Mouse (Mus musculus): Measurements from ENCODE around the gene Slc39a13. TPM values are rescaled to one million over a fixed set of nuclear protein-coding genes. Genes with fewer than 3 reads are reported as not detected.
"Not testable (repeated sequence)": the region's sequence is repeated elsewhere in the genome, so short reads cannot be mapped to it uniquely, and the experiment has no call there.

Slc39a13 gene
- 10 to 100 TPM; 24.7 to 29.6 TPM for total RNA-seq (2021)
- long read RNA-seq, experiment 1, transcript Slc39a13-201 (10 exons, 2,469 nt): major isoform, 12 of 27 reads
- long read RNA-seq, experiment 1, partial matches to known transcripts: 2 of 27 reads
- long read RNA-seq, experiment 1, other reads (novel, unspliced or antisense): 9 of 27 reads
- long read RNA-seq, experiment 2, transcript Slc39a13-201 (10 exons, 2,469 nt): major isoform, 15 of 33 reads
- long read RNA-seq, experiment 2, transcript Slc39a13-203 (10 exons, 1,291 nt): minor isoform, 5 of 33 reads
- long read RNA-seq, experiment 2, partial matches to known transcripts: 1 of 33 reads
- long read RNA-seq, experiment 2, other reads (novel, unspliced or antisense): 12 of 33 reads

- DNase-seq (ENCODE audit: low spot score in 2 of 2): peak; percentile 98
These were observed at the start of gene Slc39a13 for GRCm38 (mm10) chr2:91070076-91070800. TSS of gene Slc39a13 (minus strand) at chr2:91070417.

DNA sequence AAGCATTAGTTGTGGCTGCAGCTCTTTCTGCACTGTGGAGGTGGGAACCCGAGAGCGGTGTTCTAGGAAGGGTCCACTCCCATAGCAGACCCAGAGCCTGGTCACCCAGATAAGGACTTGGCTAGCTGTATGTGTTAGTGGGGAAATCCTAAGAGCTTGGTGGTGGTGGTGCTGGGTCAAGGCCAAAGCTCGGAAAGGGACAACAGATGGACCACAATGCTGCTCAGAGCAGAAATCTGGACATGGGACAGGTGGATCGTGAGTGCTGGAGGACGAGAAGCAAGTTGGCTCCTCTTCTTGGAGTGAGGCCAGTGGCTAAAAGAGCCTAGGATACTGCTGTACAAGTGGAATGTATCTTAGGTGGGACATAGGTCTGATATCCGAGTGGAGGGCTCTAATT is 49.3 kb upstream of the Slc39a13 start:
- no peak for DNase-seq (ENCODE audit: low spot score in 2 of 2)

- no peak for DNase-seq (ENCODE audit: low spot score in 2 of 2)
These were observed 48.8 kb upstream of the Slc39a13 start for GRCm38 (mm10) chr2:91119061-91119460.

- DNase-seq (ENCODE audit: low spot score in 2 of 2): no peak
These were observed 48.4 kb upstream of the Slc39a13 start for GRCm38 (mm10) chr2:91118647-91119046.

GRCm38 (mm10) chr2:91117585-91118275 is 47.5 kb upstream of the Slc39a13 start, which contains the start of gene Mybpc3:
TSS of gene Mybpc3 (plus strand) at chr2:91118144.
- DNase-seq (ENCODE audit: low spot score in 2 of 2): no peak

DNA sequence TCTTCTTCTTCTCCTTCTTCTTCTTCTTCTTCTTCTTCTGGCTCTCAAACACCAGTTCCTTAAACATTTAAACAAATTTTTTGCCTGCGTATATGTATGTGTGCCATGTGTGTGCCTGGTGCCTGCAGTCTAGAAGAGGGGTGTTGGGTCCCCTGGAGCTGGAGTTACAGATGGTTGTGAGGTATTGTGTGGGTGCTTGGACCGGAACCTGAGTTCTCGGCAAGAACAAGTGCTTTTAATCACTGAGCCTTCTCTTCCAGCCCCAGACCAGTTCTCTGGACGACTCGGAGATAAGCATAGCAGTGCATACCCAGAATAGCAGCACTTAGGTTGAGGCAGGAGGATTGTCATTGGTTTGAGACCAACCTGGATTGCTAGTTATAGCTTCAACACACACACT is 46.6 kb upstream of the Slc39a13 start:
- no peak for DNase-seq (ENCODE audit: low spot score in 2 of 2)

DNA sequence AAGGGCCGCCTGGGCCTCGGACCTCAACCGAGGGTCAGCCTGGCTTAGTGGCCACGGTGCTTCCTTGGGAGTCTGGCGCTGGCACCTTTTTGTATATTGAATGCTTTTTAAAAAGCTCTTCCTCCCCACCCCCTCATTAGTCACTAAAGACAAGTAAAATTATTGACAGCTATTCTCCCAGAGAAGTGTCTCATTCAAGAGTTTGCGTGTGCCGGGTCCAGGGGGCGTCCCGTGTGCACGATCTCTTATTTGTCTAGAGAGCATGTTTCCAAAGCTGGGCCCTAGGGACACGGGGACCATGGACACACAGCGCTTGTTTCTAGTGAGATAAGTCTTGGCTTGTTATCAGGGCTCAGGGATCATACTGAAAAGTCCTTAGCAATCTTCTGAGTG is 45.4 kb upstream of the Slc39a13 start:
- no peak for DNase-seq (ENCODE audit: low spot score in 2 of 2)

DNA sequence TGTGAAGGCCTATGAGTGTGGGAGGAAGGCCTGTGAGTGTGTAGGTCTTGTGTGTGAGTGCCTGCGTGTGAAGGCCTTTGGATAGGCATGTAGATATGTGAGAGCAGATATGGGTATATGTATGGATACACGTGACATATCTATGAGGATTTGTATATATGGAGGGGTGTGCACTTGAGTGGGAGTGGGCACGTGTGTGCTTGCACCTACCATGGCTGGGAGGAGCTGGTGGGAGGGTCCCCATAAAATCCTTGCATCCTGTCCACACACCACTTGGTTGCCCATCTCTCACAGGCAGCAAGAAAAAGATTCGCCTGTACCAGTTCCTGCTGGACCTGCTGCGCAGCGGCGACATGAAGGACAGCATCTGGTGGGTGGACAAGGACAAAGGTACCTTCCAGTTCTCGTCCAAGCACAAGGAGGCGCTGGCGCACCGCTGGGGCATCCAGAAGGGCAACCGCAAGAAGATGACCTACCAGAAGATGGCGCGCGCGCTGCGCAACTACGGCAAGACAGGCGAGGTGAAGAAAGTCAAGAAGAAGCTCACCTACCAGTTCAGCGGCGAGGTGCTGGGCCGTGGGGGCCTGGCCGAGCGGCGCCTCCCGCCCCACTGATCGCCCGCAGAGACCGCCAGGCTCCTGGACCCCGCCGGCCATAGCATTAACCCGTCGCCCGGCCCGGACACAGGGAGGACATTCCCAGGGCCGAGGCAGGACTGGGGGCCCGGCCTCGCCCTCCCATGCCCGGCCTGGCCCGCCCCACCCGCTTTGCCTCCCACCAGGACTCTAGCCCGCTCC is 44.8 kb upstream of the Slc39a13 start:
- peak; percentile 87 to 92 for DNase-seq (ENCODE audit: low spot score in 2 of 2)

- no peak for DNase-seq (ENCODE audit: low spot score in 2 of 2)
These were observed 43.6 kb upstream of the Slc39a13 start for GRCm38 (mm10) chr2:91113852-91114251.

DNA sequence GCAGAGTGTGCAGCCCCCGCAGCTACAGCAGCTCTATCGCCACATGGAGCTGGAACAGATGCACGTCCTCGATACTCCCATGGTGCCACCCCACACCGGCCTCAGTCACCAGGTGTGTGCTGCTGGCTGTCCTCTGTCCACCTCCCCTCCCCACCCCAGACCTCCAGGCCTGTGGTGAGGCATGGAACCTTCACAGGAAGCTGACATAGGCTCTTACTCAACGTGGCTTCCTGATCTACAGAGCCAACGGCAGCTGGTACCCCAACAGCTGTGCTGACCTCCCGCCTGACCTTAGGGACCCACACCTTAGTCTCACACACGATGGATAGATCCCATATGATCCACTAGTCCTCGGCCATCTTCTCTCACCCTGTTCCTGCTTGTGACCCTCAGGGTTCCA is 43.1 kb upstream of the Slc39a13 start:
- DNase-seq (ENCODE audit: low spot score in 2 of 2): no peak

DNA sequence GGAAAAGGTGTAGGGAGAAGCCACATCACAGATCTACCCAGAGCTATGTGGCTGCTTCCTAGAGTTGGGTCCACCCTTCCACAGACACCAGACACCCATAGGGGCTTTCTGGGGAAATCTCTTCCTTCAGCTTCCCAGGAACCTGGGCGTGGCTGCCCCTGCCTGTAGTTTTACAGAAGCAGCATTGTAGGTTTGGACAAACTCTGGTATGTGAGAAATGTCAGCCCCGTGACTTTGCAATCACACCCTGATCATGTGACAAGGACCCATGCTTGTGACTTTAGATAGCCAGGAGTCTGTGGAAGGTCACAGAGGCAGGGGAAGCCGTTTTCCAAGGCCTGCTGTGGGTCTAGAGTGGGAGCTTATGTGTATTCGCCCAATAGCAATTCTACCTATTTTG is 42.3 kb upstream of the Slc39a13 start:
- no peak for DNase-seq (ENCODE audit: low spot score in 2 of 2)

- not testable (repeated sequence) for DNase-seq (ENCODE audit: low spot score in 2 of 2)
These were observed 41.6 kb upstream of the Slc39a13 start for GRCm38 (mm10) chr2:91111832-91112231.

- no peak for DNase-seq (ENCODE audit: low spot score in 2 of 2)
These were observed 40.2 kb upstream of the Slc39a13 start for GRCm38 (mm10) chr2:91110429-91110828.

DNA sequence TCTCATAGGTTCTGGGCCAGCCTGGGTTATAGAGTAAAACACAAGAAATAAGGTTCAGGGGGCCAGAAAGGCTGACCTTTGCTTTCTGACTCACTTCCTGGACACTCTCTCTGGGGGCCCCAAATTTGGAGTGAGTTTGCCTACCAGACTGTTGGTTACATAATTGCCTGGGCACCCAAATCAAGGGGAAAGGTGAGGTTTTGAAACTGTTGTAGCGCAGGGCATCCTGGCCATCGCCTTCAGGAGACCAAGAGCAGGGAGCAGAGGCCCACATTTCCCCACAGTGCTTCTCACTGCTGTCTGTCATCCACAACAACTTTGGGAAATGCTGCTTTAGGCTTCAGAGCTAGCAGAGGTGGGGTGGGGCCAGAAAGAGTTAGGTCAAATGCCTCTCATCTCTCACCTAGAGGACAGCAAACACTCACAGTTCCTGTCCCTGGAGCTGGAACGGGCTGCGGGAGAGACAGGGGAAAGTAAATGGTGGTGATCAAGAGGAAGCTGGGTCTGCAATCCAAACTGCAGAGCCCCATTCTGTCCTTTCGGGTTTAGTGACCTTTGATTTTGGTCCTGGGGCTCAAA is 39.7 kb upstream of the Slc39a13 start:
- no peak for DNase-seq (ENCODE audit: low spot score in 2 of 2)

- no peak for DNase-seq (ENCODE audit: low spot score in 2 of 2)
These were observed 39.0 kb upstream of the Slc39a13 start for GRCm38 (mm10) chr2:91109241-91109640.

- no peak for DNase-seq (ENCODE audit: low spot score in 2 of 2)
These were observed 37.9 kb upstream of the Slc39a13 start for GRCm38 (mm10) chr2:91108156-91108555.

DNA sequence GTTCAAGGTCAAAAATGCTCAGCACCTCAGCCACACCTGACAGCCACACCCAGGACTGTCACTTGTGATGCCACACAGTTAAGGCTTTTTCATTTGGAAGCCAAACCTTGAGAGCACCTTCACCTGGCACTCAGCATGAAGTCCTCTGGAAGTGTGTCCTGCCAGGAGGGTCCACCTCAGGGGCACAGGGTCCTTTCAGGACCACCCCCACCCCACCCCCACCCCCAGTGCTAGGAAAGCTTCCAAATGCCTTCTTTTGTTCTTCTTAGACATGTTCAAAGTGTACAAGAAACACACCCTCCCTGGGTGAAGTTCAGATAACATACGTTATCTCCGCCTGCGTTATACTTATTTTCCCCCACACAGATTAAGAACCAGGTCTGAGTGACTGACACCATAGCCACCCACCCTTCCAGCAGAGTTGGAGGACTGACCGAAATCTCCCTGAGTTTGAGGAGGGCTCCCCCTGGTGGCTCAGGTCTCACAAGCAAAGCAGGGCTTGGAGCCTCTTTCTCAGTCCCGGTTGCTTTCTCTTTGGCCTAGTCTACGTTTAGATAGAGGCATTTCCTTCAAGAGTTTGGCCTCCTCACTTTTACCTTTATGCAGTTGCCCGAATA is 31.0 kb upstream of the Slc39a13 start:
- peak; percentile 83 to 91 for DNase-seq (ENCODE audit: low spot score in 2 of 2)

DNA sequence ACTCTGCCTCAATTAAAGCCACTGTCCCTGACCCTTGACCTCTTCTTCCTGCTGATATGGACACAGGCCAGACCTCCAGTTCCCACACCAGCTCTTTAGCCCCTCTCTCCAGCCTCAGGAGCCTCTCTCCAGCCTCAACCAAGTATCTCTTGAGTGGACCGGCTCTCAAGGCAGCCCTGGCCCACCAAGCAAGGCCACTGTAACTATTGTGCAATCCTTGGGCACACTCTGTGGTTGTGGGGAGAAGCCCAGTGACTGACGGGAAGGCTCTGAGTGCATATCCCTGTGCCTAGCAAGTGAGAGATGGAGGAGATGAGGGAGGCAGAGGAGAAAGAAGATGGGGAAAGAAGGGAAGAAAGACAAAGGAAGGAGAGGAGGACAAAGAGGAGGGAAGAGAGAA is 27.9 kb upstream of the Slc39a13 start:
- no peak for DNase-seq (ENCODE audit: low spot score in 2 of 2)

DNA sequence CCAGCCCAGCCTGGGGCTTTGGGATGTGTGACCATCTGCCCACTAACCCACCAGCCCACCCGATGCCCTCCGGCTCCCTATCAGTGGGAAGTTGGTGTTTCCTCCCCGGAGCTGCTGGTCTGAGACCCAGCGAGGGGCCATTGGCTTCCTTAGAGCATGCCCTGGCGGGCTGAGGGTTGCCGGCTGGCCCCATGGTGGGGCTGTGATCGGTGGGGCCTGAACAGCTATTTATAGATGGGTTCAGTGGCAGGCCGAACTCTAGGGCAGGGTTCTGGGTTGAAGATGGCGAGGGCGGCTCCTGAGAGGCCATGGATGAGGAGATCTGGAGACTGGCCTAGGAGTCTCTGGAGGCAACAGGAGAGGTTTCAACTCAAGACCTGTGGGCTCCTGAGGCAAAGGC is 26.8 kb upstream of the Slc39a13 start:
- DNase-seq (ENCODE audit: low spot score in 2 of 2): no peak

DNA sequence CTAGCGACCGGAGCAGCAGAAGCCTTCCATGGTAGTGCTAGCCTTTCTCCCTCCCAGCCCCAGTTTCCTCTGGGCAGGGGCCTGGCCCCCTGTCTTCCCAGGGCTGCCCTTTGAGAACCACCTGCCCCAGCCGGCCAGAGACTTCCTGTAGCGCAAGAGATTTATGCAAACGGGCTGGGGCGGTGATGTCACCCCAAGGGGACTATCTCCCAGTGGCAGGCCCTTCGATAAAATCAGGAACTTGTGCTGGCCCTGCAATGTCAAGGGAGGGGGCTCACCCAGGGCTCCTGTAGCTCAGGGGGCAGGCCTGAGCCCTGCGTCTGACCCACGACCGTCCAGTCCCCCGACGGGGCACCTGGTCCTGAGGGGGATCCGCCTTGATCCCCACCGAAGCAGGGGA is 26.3 kb upstream of the Slc39a13 start:
- peak in 1 of 2 experiments; percentile 35 for DNase-seq (ENCODE audit: low spot score in 2 of 2)

Data from layer of hippocampus, postnatal 14 days (tissue).